Mouse (Mus musculus): ENCODE results near the gene Rin3. TPM values are rescaled to one million over a fixed set of nuclear protein-coding genes. Genes with fewer than 3 reads are reported as not detected.

Gene Rin3
- polyA plus RNA-seq, 1 experiment from 2014 or later = 5.7 TPM

- H3K36me3 ChIP-seq = peaks cover 7% of the 10 kb centered on the region; the same call in 1 of the 2 replicates
- no peak overlapping the region for H3K4me3 ChIP-seq (replicated peaks)
- no peaks in the 10 kb centered on the region for H3K9me3 ChIP-seq (replicated peaks)
- no peak overlapping the region for H3K27ac ChIP-seq
- H3K27me3 ChIP-seq = no peaks in the 10 kb centered on the region
- DNase-seq (no peak), ATAC-seq (ENCODE audit: low read depth) (no peak)
- 24% methylated on average over 2 of the region's 2 CpGs for WGBS (ENCODE audit: insufficient replicate concordance)
- no peak overlapping the region for H3K9ac ChIP-seq
- H3K4me2 ChIP-seq = no peak overlapping the region
- peaks cover 4% of the 10 kb centered on the region; the same call in 1 of the 2 replicates for H3K4me1 ChIP-seq (replicated peaks)
Observed at GRCm38 (mm10) chr12:102339085-102339484, 56.2 kb downstream of the Rin3 start.

- peaks cover 7% of the 10 kb centered on the region; the same call in 1 of the 2 replicates for H3K36me3 ChIP-seq
- 69% methylated on average over 6 of the region's 6 CpGs for WGBS (ENCODE audit: insufficient replicate concordance)
- H3K9me3 ChIP-seq (replicated peaks) = no peaks in the 10 kb centered on the region
Observed at GRCm38 (mm10) chr12:102340471-102340870, 57.6 kb downstream of the Rin3 start.

GRCm38 (mm10) chr12:102342147-102342546 lies 59.3 kb downstream of the Rin3 start:
- Histone ChIP-seq H3K4me3 (replicated peaks) (no peak overlapping the region), H3K4me1 (replicated peaks) (peaks cover 4% of the 10 kb centered on the region; the same call in 1 of the 2 replicates), H3K27me3 (no peaks in the 10 kb centered on the region), H3K9me3 (replicated peaks) (no peaks in the 10 kb centered on the region), H3K27ac (no peak overlapping the region), H3K4me2 (no peak overlapping the region), H3K36me3 (peaks cover 7% of the 10 kb centered on the region; the same call in 1 of the 2 replicates), H3K9ac (no peak overlapping the region)
- 51% methylated on average over 2 of the region's 2 CpGs for WGBS (ENCODE audit: insufficient replicate concordance)
- DNase-seq = no peak
- ATAC-seq (ENCODE audit: low read depth) = no peak

More at GRCm38 (mm10) chr12:102340471-102340870, 57.6 kb downstream of the Rin3 start:
- DNase-seq = no peak
- H3K27me3 ChIP-seq = no peaks in the 10 kb centered on the region
- no peak overlapping the region for H3K4me3 ChIP-seq (replicated peaks)
- no peak overlapping the region for H3K4me2 ChIP-seq
- ATAC-seq (ENCODE audit: low read depth) = no peak
- H3K9ac ChIP-seq = no peak overlapping the region
- peaks cover 4% of the 10 kb centered on the region; the same call in 1 of the 2 replicates for H3K4me1 ChIP-seq (replicated peaks)
- no peak overlapping the region for H3K27ac ChIP-seq

GRCm38 (mm10) chr12:102342602-102343001 lies 59.8 kb downstream of the Rin3 start:
- H3K27me3 ChIP-seq = no peaks in the 10 kb centered on the region
- H3K36me3 ChIP-seq = peaks cover 7% of the 10 kb centered on the region
- no peaks in the 10 kb centered on the region for H3K9me3 ChIP-seq (replicated peaks)
- no peak overlapping the region for H3K4me3 ChIP-seq (replicated peaks)
- 55% methylated on average over 3 of the region's 3 CpGs for WGBS (ENCODE audit: insufficient replicate concordance)
- ATAC-seq (ENCODE audit: low read depth) (no peak), DNase-seq (no peak)
- H3K4me1 ChIP-seq (replicated peaks) = peaks cover 4% of the 10 kb centered on the region; the same call in 1 of the 2 replicates
- no peak overlapping the region for H3K9ac ChIP-seq
- H3K27ac ChIP-seq = no peak overlapping the region; the same call in 1 of the 2 replicates
- H3K4me2 ChIP-seq = no peak overlapping the region

- Histone ChIP-seq H3K36me3 (peaks cover 9% of the 10 kb centered on the region), H3K4me1 (replicated peaks) (no peaks in the 10 kb centered on the region), H3K27ac (no peak overlapping the region), H3K4me3 (replicated peaks) (no peak overlapping the region), H3K4me2 (no peak overlapping the region), H3K27me3 (no peaks in the 10 kb centered on the region), H3K9ac (no peak overlapping the region), H3K9me3 (replicated peaks) (no peaks in the 10 kb centered on the region)
- DNase-seq (no peak), ATAC-seq (ENCODE audit: low read depth) (no peak)
- 68% methylated on average over 14 of the region's 14 CpGs for WGBS (ENCODE audit: insufficient replicate concordance)
Observed at GRCm38 (mm10) chr12:102345031-102345815, 62.4 kb downstream of the Rin3 start.

- Histone ChIP-seq H3K9me3 (replicated peaks) (no peaks in the 10 kb centered on the region), H3K9ac (no peak overlapping the region), H3K4me1 (replicated peaks) (0 out of 2 replicates have a peak, but pooled peaks cover 5% of the 10 kb centered on the region), H3K27me3 (no peaks in the 10 kb centered on the region), H3K4me2 (no peak overlapping the region), H3K27ac (no peak overlapping the region), H3K36me3 (peaks cover 6% of the 10 kb centered on the region), H3K4me3 (replicated peaks) (no peak overlapping the region)
- peak; percentile 36 for DNase-seq
- 5% methylated on average over 1 of the region's 1 CpGs for WGBS (ENCODE audit: insufficient replicate concordance)
- ATAC-seq (ENCODE audit: low read depth) = no peak
Observed at GRCm38 (mm10) chr12:102346507-102346906, 63.7 kb downstream of the Rin3 start.

- Histone ChIP-seq H3K4me3 (replicated peaks) (no peak overlapping the region), H3K9ac (no peak overlapping the region), H3K9me3 (replicated peaks) (no peaks in the 10 kb centered on the region), H3K4me1 (replicated peaks) (0 out of 2 replicates have a peak, but pooled peaks cover 5% of the 10 kb centered on the region), H3K4me2 (no peak overlapping the region), H3K27ac (no peak overlapping the region), H3K27me3 (no peaks in the 10 kb centered on the region), H3K36me3 (peaks cover 6% of the 10 kb centered on the region)
- DNase-seq = no peak
- peak; percentile 23; the same call in 1 of the 2 replicates for ATAC-seq (ENCODE audit: low read depth)
- 73% methylated on average over 6 of the region's 6 CpGs for WGBS (ENCODE audit: insufficient replicate concordance)
Observed at GRCm38 (mm10) chr12:102348447-102348846, 65.6 kb downstream of the Rin3 start.

- Histone ChIP-seq H3K27ac (no peak overlapping the region), H3K36me3 (peaks cover 15% of the 10 kb centered on the region), H3K4me3 (replicated peaks) (no peak overlapping the region), H3K9ac (no peak overlapping the region), H3K9me3 (replicated peaks) (no peaks in the 10 kb centered on the region), H3K27me3 (no peaks in the 10 kb centered on the region), H3K4me1 (replicated peaks) (peaks cover 18% of the 10 kb centered on the region), H3K4me2 (no peak overlapping the region)
- DNase-seq (no peak), ATAC-seq (ENCODE audit: low read depth) (no peak)
- WGBS (ENCODE audit: insufficient replicate concordance) = 47% methylated on average over 1 of the region's 1 CpGs
Observed at GRCm38 (mm10) chr12:102350997-102351396, 68.1 kb downstream of the Rin3 start.

GRCm38 (mm10) chr12:102354126-102354984 lies 71.5 kb downstream of the Rin3 start:
- H3K4me2 ChIP-seq = no peak overlapping the region
- H3K27me3 ChIP-seq = no peaks in the 10 kb centered on the region
- WGBS (ENCODE audit: insufficient replicate concordance) = 27% methylated on average over 10 of the region's 10 CpGs
- peak overlapping the region; percentile 1; the same call in 1 of the 2 replicates for H3K4me3 ChIP-seq (replicated peaks)
- H3K4me1 ChIP-seq (replicated peaks) = peaks cover 22% of the 10 kb centered on the region
- H3K27ac ChIP-seq = no peak overlapping the region
- ATAC-seq (ENCODE audit: low read depth) (peak; percentile 60), DNase-seq (peak; percentile 24)
- H3K9me3 ChIP-seq (replicated peaks) = no peaks in the 10 kb centered on the region
- H3K36me3 ChIP-seq = peaks cover 24% of the 10 kb centered on the region
- no peak overlapping the region for H3K9ac ChIP-seq

GRCm38 (mm10) chr12:102355784-102356183 lies 72.9 kb downstream of the Rin3 start:
- peak overlapping the region; percentile 15; the same call in 1 of the 2 replicates for H3K9ac ChIP-seq
- peaks cover 38% of the 10 kb centered on the region for H3K36me3 ChIP-seq
- H3K9me3 ChIP-seq (replicated peaks) = no peaks in the 10 kb centered on the region
- ATAC-seq (ENCODE audit: low read depth) (no peak), DNase-seq (no peak)
- peak overlapping the region; percentile 11; the same call in 1 of the 2 replicates for H3K4me2 ChIP-seq
- H3K27me3 ChIP-seq = no peaks in the 10 kb centered on the region
- peaks cover 25% of the 10 kb centered on the region for H3K4me1 ChIP-seq (replicated peaks)
- no peak overlapping the region for H3K27ac ChIP-seq
- H3K4me3 ChIP-seq (replicated peaks) = peak overlapping the region; percentile 13; the same call in 1 of the 2 replicates

GRCm38 (mm10) chr12:102356781-102357180 lies 73.9 kb downstream of the Rin3 start:
- H3K9me3 ChIP-seq (replicated peaks) = no peaks in the 10 kb centered on the region
- peaks cover 46% of the 10 kb centered on the region for H3K36me3 ChIP-seq
- ATAC-seq (ENCODE audit: low read depth) (no peak), DNase-seq (no peak)
- H3K27ac ChIP-seq = no peak overlapping the region
- no peak overlapping the region for H3K4me3 ChIP-seq (replicated peaks)
- no peaks in the 10 kb centered on the region for H3K27me3 ChIP-seq
- H3K9ac ChIP-seq = no peak overlapping the region
- 57% methylated on average over 1 of the region's 1 CpGs for WGBS (ENCODE audit: insufficient replicate concordance)
- H3K4me2 ChIP-seq = no peak overlapping the region
- H3K4me1 ChIP-seq (replicated peaks) = peaks cover 21% of the 10 kb centered on the region
